Mouse (Mus musculus): Measurements from ENCODE around the gene Dip2b.

Dip2b gene

GRCm38 (mm10) chr15:100220916-100221315 lies 182.5 kb downstream of the Dip2b start:
- DNase-seq (ENCODE audit: low spot score): no peak

- DNase-seq (ENCODE audit: low spot score): no peak
Observed at GRCm38 (mm10) chr15:100225381-100225780, 186.9 kb downstream of the Dip2b start.

GRCm38 (mm10) chr15:100225891-100226290 lies 187.4 kb downstream of the Dip2b start:
- DNase-seq (ENCODE audit: low spot score): no peak

- peak; percentile 70 for DNase-seq (ENCODE audit: low spot score)
Observed at GRCm38 (mm10) chr15:100227031-100227662, 188.7 kb downstream of the Dip2b start.

- DNase-seq (ENCODE audit: low spot score): peak; percentile 97
Observed at GRCm38 (mm10) chr15:100227663-100228534, 189.4 kb downstream of the Dip2b start, which contains the start of gene Atf1. Gene Atf1, plus strand, starts transcription at chr15:100227819.

- peak; percentile 58 for DNase-seq (ENCODE audit: low spot score)
Observed at GRCm38 (mm10) chr15:100228535-100229336, 190.3 kb downstream of the Dip2b start.

GRCm38 (mm10) chr15:100230655-100231054 lies 192.2 kb downstream of the Dip2b start:
- no peak for DNase-seq (ENCODE audit: low spot score)

- no peak for DNase-seq (ENCODE audit: low spot score)
Observed at GRCm38 (mm10) chr15:100231616-100232525, 193.4 kb downstream of the Dip2b start.

- DNase-seq (ENCODE audit: low spot score): no peak
Observed at GRCm38 (mm10) chr15:100235208-100235965, 196.9 kb downstream of the Dip2b start.

- no peak for DNase-seq (ENCODE audit: low spot score)
Observed at GRCm38 (mm10) chr15:100236952-100237351, 198.5 kb downstream of the Dip2b start.

- DNase-seq (ENCODE audit: low spot score): no peak
Observed at GRCm38 (mm10) chr15:100241780-100242179, 203.3 kb downstream of the Dip2b start.

GRCm38 (mm10) chr15:100245951-100246350 lies 207.5 kb downstream of the Dip2b start:
- no peak for DNase-seq (ENCODE audit: low spot score)

GRCm38 (mm10) chr15:100247296-100247695 lies 208.8 kb downstream of the Dip2b start:
- DNase-seq (ENCODE audit: low spot score): no peak

GRCm38 (mm10) chr15:100248665-100249433 lies 210.4 kb downstream of the Dip2b start:
- no peak for DNase-seq (ENCODE audit: low spot score)

GRCm38 (mm10) chr15:100251153-100251780 lies 212.8 kb downstream of the Dip2b start:
- DNase-seq (ENCODE audit: low spot score): peak; percentile 27

GRCm38 (mm10) chr15:100256386-100256785 lies 217.9 kb downstream of the Dip2b start:
- DNase-seq (ENCODE audit: low spot score): no peak

GRCm38 (mm10) chr15:100257305-100257704 lies 218.8 kb downstream of the Dip2b start:
- DNase-seq (ENCODE audit: low spot score): no peak

- no peak for DNase-seq (ENCODE audit: low spot score)
Observed at GRCm38 (mm10) chr15:100258646-100259425, 220.4 kb downstream of the Dip2b start.

Measured in MN1 (cell line).